Mouse (Mus musculus): ENCODE data around the gene Prnd. TPM values are rescaled to one million over a fixed set of nuclear protein-coding genes. Genes with fewer than 3 reads are reported as not detected.

Gene Prnd
- polyA plus RNA-seq (2015; fragmentation: Nextera tagmentation; extraction: Ambion mirVana): 3.5 and 6.0 TPM in 2 replicates

DNA sequence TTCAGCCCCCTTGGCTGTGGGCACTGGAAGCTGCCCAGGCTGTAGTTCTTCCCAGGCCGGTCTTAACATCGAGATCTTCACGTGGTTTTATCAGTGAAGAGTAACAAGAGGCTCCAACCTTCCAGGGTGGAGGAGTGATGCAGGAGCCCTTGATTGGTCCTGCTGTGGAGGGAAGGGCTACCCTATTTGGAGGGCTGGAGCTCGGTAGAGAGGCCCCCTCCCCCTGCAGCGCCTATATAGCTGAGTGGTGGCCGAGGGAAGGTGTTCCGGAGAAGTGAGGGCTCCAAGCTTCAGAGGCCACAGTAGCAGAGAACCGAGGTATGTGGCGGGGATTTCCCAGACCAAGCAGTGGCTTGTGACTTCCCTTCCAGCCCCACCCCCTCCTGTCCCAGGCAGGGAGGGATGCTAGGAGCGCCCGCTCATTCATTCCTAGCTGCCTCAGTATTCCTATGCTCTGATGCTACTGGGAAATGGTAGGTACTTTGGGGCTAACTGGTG is at the start of gene Prnd:
Gene Prnd, plus strand, starts transcription at position 264 of the 498 bp plus-strand sequence.
- H3K27ac ChIP-seq (ENCODE audit: low read length): no peak within 1 kb of the TSS
- no peak within 1 kb of the TSS for H3K9ac ChIP-seq (replicated peaks; ENCODE audit: low read depth)
- WGBS: 10% methylated on average over 11 of the region's 11 CpGs
- no peak within 1 kb of the TSS for H3K4me2 ChIP-seq (replicated peaks; ENCODE audit: low read depth, low read length)
- TF ChIP-seq EP300 (IDR thresholded peaks at IDR 0.05) (no peak), CTCF (IDR thresholded peaks at IDR 0.05) (no peak)
- no peaks in the 10 kb centered on the region for H3K9me3 ChIP-seq (ENCODE audit: low read length)
- peaks cover 11% of the 10 kb centered on the region; the same call in 1 of the 2 replicates for H3K4me1 ChIP-seq (ENCODE audit: insufficient read depth, low read depth, low read length)
- H3K4me3 ChIP-seq (ENCODE audit: low read depth, low read length): no peak within 1 kb of the TSS
- H3K36me3 ChIP-seq (ENCODE audit: insufficient read depth, low read length): no peaks in the 10 kb centered on the region
- peak; percentile 37; the same call in 1 of the 2 replicates for ATAC-seq
- no peaks in the 10 kb centered on the region; the same call in 1 of the 2 replicates for H3K27me3 ChIP-seq (replicated peaks; ENCODE audit: insufficient read depth, low read length)
- DNase-seq (ENCODE audit: low spot score): peak; percentile 46

DNA sequence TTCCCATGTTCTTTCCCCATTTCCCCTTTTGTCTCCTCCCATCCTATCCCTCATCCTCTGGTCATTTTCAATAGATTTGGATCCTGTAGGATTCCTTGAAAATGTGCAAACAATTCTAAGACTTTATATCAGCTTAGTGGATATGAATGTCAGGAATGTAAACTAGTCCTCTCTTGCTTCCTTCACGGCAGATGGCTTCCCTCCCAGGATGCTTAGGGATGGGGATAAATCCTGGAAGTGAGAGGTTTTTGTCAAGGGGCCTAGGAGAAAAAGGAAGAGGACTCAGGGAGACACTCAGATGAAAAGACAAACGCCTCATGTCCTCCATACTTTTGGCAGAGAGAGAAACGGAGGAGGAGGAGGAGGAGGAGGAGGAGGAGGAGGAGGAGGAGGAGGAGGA is 48.2 kb upstream of the Prnd start:
- Histone ChIP-seq H3K36me3 (ENCODE audit: insufficient read depth, low read length) (no peaks in the 10 kb centered on the region), H3K9me3 (ENCODE audit: low read length) (no peaks in the 10 kb centered on the region), H3K27me3 (replicated peaks; ENCODE audit: insufficient read depth, low read length) (no peaks in the 10 kb centered on the region), H3K9ac (replicated peaks; ENCODE audit: low read depth) (no peak overlapping the region), H3K4me1 (ENCODE audit: insufficient read depth, low read depth, low read length) (no peaks in the 10 kb centered on the region; the same call in 1 of the 2 replicates), H3K4me3 (ENCODE audit: low read depth, low read length) (no peak overlapping the region), H3K4me2 (replicated peaks; ENCODE audit: low read depth, low read length) (no peak overlapping the region), H3K27ac (ENCODE audit: low read length) (no peak overlapping the region)
- TF ChIP-seq EP300 (IDR thresholded peaks at IDR 0.05) (no peak), CTCF (IDR thresholded peaks at IDR 0.05) (no peak)
- no peak for ATAC-seq
- WGBS: 21% methylated on average over 2 of the region's 3 CpGs
- no peak for DNase-seq (ENCODE audit: low spot score)

DNA sequence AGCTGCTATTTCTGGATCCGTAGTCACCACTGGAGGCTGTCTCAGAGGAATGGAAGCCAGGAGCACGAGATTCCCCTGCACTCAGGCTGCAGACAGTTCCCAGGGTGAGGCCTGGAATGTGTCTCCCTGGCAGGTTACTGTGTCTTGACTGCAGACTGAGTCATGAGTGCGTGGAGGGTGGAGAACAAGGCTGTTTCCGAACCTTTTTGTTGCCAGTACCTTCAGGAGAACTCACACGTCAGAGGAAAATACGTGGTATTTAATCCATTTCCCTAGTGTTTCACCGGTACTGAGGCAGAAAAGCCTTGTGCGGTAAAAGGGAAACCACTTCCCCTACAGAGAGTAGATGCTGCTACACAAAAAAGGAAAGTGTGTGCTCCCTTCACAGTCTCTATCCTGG is 47.8 kb upstream of the Prnd start:
- TF ChIP-seq CTCF (IDR thresholded peaks at IDR 0.05) (no peak), EP300 (IDR thresholded peaks at IDR 0.05) (peak; percentile 64; the same call in 1 of the 2 replicates)
- Histone ChIP-seq H3K9me3 (ENCODE audit: low read length) (no peaks in the 10 kb centered on the region), H3K4me1 (ENCODE audit: insufficient read depth, low read depth, low read length) (no peaks in the 10 kb centered on the region; the same call in 1 of the 2 replicates), H3K4me3 (ENCODE audit: low read depth, low read length) (no peak overlapping the region), H3K9ac (replicated peaks; ENCODE audit: low read depth) (no peak overlapping the region), H3K27me3 (replicated peaks; ENCODE audit: insufficient read depth, low read length) (no peaks in the 10 kb centered on the region), H3K36me3 (ENCODE audit: insufficient read depth, low read length) (no peaks in the 10 kb centered on the region), H3K27ac (ENCODE audit: low read length) (peak overlapping the region; percentile 71), H3K4me2 (replicated peaks; ENCODE audit: low read depth, low read length) (no peak overlapping the region)
- WGBS: 29% methylated on average over 8 of the region's 8 CpGs
- ATAC-seq (peak; percentile 89), DNase-seq (ENCODE audit: low spot score) (peak; percentile 74)

- no peak overlapping the region for H3K4me3 ChIP-seq (ENCODE audit: low read depth, low read length)
- ATAC-seq (no peak), DNase-seq (ENCODE audit: low spot score) (no peak)
- peak overlapping the region; percentile 11; the same call in 1 of the 2 replicates for H3K27ac ChIP-seq (ENCODE audit: low read length)
- no peak overlapping the region for H3K4me2 ChIP-seq (replicated peaks; ENCODE audit: low read depth, low read length)
- H3K36me3 ChIP-seq (ENCODE audit: insufficient read depth, low read length): no peaks in the 10 kb centered on the region
- H3K4me1 ChIP-seq (ENCODE audit: insufficient read depth, low read depth, low read length): no peaks in the 10 kb centered on the region; the same call in 1 of the 2 replicates
- WGBS: 47% methylated on average over 5 of the region's 5 CpGs
- H3K27me3 ChIP-seq (replicated peaks; ENCODE audit: insufficient read depth, low read length): no peaks in the 10 kb centered on the region
- no peak overlapping the region for H3K9ac ChIP-seq (replicated peaks; ENCODE audit: low read depth)
- H3K9me3 ChIP-seq (ENCODE audit: low read length): no peaks in the 10 kb centered on the region
- TF ChIP-seq EP300 (IDR thresholded peaks at IDR 0.05) (no peak), CTCF (IDR thresholded peaks at IDR 0.05) (no peak)
Measured at GRCm38 (mm10) chr2:131905025-131905424, 45.6 kb upstream of the Prnd start.

GRCm38 (mm10) chr2:131905776-131906175 is 44.9 kb upstream of the Prnd start:
- Histone ChIP-seq H3K4me3 (ENCODE audit: low read depth, low read length) (no peak overlapping the region), H3K4me2 (replicated peaks; ENCODE audit: low read depth, low read length) (no peak overlapping the region), H3K4me1 (ENCODE audit: insufficient read depth, low read depth, low read length) (no peaks in the 10 kb centered on the region; the same call in 1 of the 2 replicates), H3K36me3 (ENCODE audit: insufficient read depth, low read length) (no peaks in the 10 kb centered on the region), H3K27me3 (replicated peaks; ENCODE audit: insufficient read depth, low read length) (no peaks in the 10 kb centered on the region), H3K27ac (ENCODE audit: low read length) (no peak overlapping the region), H3K9me3 (ENCODE audit: low read length) (no peaks in the 10 kb centered on the region), H3K9ac (replicated peaks; ENCODE audit: low read depth) (no peak overlapping the region)
- TF ChIP-seq CTCF (IDR thresholded peaks at IDR 0.05): no peak
- peak; percentile 98 for TF ChIP-seq EP300 (IDR thresholded peaks at IDR 0.05)
- ATAC-seq (peak; percentile 50), DNase-seq (ENCODE audit: low spot score) (peak; percentile 89)
- WGBS: 29% methylated on average over 6 of the region's 6 CpGs

GRCm38 (mm10) chr2:131906266-131906665 is 44.4 kb upstream of the Prnd start:
- no peak overlapping the region for H3K4me2 ChIP-seq (replicated peaks; ENCODE audit: low read depth, low read length)
- no peaks in the 10 kb centered on the region for H3K36me3 ChIP-seq (ENCODE audit: insufficient read depth, low read length)
- H3K27me3 ChIP-seq (replicated peaks; ENCODE audit: insufficient read depth, low read length): no peaks in the 10 kb centered on the region
- no peak for TF ChIP-seq EP300 (IDR thresholded peaks at IDR 0.05)
- no peak for TF ChIP-seq CTCF (IDR thresholded peaks at IDR 0.05)
- H3K4me1 ChIP-seq (ENCODE audit: insufficient read depth, low read depth, low read length): no peaks in the 10 kb centered on the region; the same call in 1 of the 2 replicates
- no peak for ATAC-seq
- H3K9me3 ChIP-seq (ENCODE audit: low read length): no peaks in the 10 kb centered on the region
- H3K9ac ChIP-seq (replicated peaks; ENCODE audit: low read depth): no peak overlapping the region
- no peak overlapping the region for H3K4me3 ChIP-seq (ENCODE audit: low read depth, low read length)
- 76% methylated on average over 3 of the region's 3 CpGs for WGBS
- no peak overlapping the region for H3K27ac ChIP-seq (ENCODE audit: low read length)
- no peak for DNase-seq (ENCODE audit: low spot score)

Data from lung, postnatal 0 days (tissue).